Mouse (Mus musculus) cerebellum, adult 18-20 months (tissue): ENCODE measurements around the gene Egln1.

Source experiments
- DNase-seq, 2 experiments: peaks; one replicate each; pipeline ENCODE4 v3.0.0; 2021

The Egln1 gene

GRCm38 (mm10) chr8:124898251-124898905 lies 50.7 kb downstream of the Egln1 start:
- DNase-seq, result peak in 1 of 2 experiments; percentile 29

GRCm38 (mm10) chr8:124897386-124898250 lies 51.5 kb downstream of the Egln1 start, which contains the start of the genes Exoc8 and Sprtn:
TSS of gene Exoc8 (minus strand) at chr8:124897705.
TSS of gene Sprtn (plus strand) at chr8:124897886.
- peak; percentile 96 to 99 for DNase-seq

- DNase-seq, result peak; percentile 83 to 84
Measured at GRCm38 (mm10) chr8:124896632-124897385, 52.3 kb downstream of the Egln1 start.

- DNase-seq, result no peak
Measured at GRCm38 (mm10) chr8:124896010-124896631, 53.0 kb downstream of the Egln1 start.

- no peak for DNase-seq
Measured at GRCm38 (mm10) chr8:124892596-124892995, 56.5 kb downstream of the Egln1 start.

GRCm38 (mm10) chr8:124888385-124888784 lies 60.7 kb downstream of the Egln1 start:
- DNase-seq, result no peak

GRCm38 (mm10) chr8:124878946-124879526 lies 70.1 kb downstream of the Egln1 start:
- DNase-seq, result no peak

- no peak for DNase-seq
Measured at GRCm38 (mm10) chr8:124878141-124878540, 71.0 kb downstream of the Egln1 start.

GRCm38 (mm10) chr8:124872690-124873089 lies 76.4 kb downstream of the Egln1 start:
- DNase-seq, result no peak

- DNase-seq, result no peak
Measured at GRCm38 (mm10) chr8:124872081-124872480, 77.0 kb downstream of the Egln1 start.

GRCm38 (mm10) chr8:124871474-124871873 lies 77.7 kb downstream of the Egln1 start:
- DNase-seq, result no peak

GRCm38 (mm10) chr8:124869708-124870107 lies 79.4 kb downstream of the Egln1 start:
- no peak for DNase-seq

- DNase-seq, result no peak
Measured at GRCm38 (mm10) chr8:124867126-124867525, 82.0 kb downstream of the Egln1 start.

GRCm38 (mm10) chr8:124866669-124867068 lies 82.5 kb downstream of the Egln1 start:
- no peak for DNase-seq

GRCm38 (mm10) chr8:124863729-124864128 lies 85.4 kb downstream of the Egln1 start:
- no peak for DNase-seq

GRCm38 (mm10) chr8:124863163-124863677 lies 85.9 kb downstream of the Egln1 start:
- DNase-seq, result no peak

- DNase-seq, result peak; percentile 87 to 95
Measured at GRCm38 (mm10) chr8:124862321-124863162, 86.6 kb downstream of the Egln1 start, which contains the start of the genes Gnpat and 2810004N23Rik. TSS of gene Gnpat (plus strand) at chr8:124863033. TSS of gene 2810004N23Rik (minus strand) at chr8:124863120.

- peak; percentile 28 to 40 for DNase-seq
Measured at GRCm38 (mm10) chr8:124860188-124860587, 88.9 kb downstream of the Egln1 start.

- peak; percentile 29 to 32 for DNase-seq
Measured at GRCm38 (mm10) chr8:124859466-124859865, 89.7 kb downstream of the Egln1 start.
